Mouse (Mus musculus) hematopoietic stem cell, adult 5-6 weeks (primary cell): ENCODE results near the gene 1810010H24Rik. TPM values are rescaled to one million over a fixed set of nuclear protein-coding genes. Genes with fewer than 3 reads are reported as not detected.

Experiments used
- ATAC-seq, 2 experiments: fragments of 125-278 bp in 1 of 2; replicated peaks in 1 of 2; 2 replicates each; pipeline ENCODE4 v1.8.0; 2016 to 2017; ENCODE audit warnings: inconsistent platforms in 2 of 2, mild to moderate bottlenecking in 2 of 2, moderate number of reproducible peaks in 2 of 2, low read depth in 1 of 2, moderate TSS enrichment in 1 of 2; ENCODE audit not compliant: low FRiP score in 2 of 2, poor library complexity in 2 of 2, severe bottlenecking in 2 of 2, insufficient read depth in 1 of 2, low TSS enrichment in 1 of 2
- total RNA-seq: library from RNA; stranded (forward); fragments of 172-1452, 232-1000 nt; gene quantifications from 2 replicates; pipeline ENCODE4 v1.2.3, GENCODE M21; 2017

Gene 1810010H24Rik
- total RNA-seq, 1 experiment from 2014 or later = not detected

DNA sequence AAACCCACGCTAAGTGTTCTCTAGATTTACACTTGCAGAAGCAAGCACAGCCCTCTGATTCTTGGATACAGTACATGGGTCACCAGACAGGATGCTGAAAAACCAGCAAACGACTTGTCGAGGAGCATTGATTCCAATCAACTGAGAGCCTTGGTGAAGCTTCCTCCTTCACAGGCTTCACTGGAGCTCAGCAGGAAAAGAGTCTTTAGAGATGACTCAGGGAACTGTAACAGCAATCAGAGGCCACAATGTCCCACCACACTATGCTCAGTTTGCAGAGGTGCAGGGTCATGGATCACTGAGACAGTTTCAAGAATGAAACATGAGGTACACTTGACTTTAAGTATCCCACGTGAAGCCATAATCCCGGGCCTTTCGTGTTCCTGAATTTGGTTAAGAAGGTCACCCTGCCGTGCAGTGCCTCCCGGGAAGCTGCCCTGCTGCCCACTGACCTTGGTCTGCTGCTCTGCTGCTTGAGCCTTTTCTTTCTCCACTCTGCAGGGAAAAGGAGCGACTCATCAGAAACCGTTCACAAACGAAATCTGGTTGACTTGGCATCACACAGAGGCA lies 39.8 kb downstream of the 1810010H24Rik start:
- no peak for ATAC-seq

Other genes starting within 250 kb of the 1810010H24Rik start
- 16.0 and 24.2 TPM in 2 replicates for gene Polg2, start 246.1 kb upstream of the 1810010H24Rik start, total RNA-seq
- 1,945 and 2,149 TPM in 2 replicates for gene Ddx5, start 236.5 kb upstream of the 1810010H24Rik start, total RNA-seq
- gene Cep95, start 236.4 kb upstream of the 1810010H24Rik start, total RNA-seq = 25.3 and 53.4 TPM in 2 replicates
- gene Smurf2, start 105.0 kb upstream of the 1810010H24Rik start, total RNA-seq = 46.9 and 50.8 TPM in 2 replicates
- gene Kpna2, start 26.1 kb upstream of the 1810010H24Rik start, total RNA-seq = 104 and 116 TPM in 2 replicates
- gene Bptf, start 106.4 kb downstream of the 1810010H24Rik start, total RNA-seq = 81.2 and 84.0 TPM in 2 replicates
- 47.5 and 63.5 TPM in 2 replicates for gene Nol11, start 163.7 kb downstream of the 1810010H24Rik start, total RNA-seq